Mouse (Mus musculus): ENCODE measurements at regions not wholly inside any gene's neighbourhood (a gene's known extent, or its start where the extent isn't known, plus 50 kb on each side); places are given as distances from the start of the nearest gene placed in this dataset.

DNA sequence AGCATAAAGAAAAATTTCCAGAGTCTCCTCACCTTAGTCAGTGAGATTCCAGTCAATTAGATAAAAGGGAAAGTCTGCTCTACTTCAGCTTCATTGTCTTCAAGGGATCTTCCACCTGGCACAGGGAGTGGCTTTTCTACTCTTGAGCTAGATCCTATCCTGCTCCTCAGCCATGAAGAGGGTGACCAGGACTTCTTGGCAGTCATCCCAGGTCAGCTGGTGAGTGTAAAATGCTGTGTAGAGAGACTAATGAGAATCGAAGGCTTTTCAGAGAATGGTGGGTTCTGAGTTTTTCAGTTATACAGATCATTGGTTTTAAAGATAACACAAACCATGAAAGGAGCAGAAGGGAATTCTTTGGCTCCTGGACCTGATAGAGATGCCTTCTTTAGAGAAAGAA, 211.8 kb downstream of the Fam84b start:
- ChIA-PET POLR2A (no interaction called here), CTCF (interaction anchor here in 1 of 4 experiments (0.6 kb wide), 1 partner anchor 1362 kb away, joined by 10 read pairs; no protein-coding TSS in a partner anchor)

DNA sequence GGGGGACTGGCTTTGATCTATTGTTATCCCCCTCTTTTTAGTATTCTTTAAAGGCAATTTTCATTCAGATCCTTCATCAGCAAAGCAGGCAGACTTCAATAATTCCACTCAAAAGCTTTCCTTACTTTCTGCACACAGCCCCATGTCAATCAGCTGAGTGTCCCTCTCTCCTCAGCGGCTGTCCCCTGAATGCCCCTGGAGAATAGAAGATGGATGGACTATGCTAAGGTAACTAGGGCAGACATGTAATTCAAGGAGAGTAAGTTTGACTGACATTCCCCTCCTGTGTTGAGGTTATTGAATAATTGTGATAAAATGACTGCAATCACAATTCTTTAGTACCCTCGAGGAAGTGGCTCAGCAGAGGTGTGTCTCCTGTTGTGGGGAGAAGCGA, 220.1 kb downstream of the Fam84b start:
- ChIA-PET POLR2A (no interaction called here), CTCF (no interaction called here)

DNA sequence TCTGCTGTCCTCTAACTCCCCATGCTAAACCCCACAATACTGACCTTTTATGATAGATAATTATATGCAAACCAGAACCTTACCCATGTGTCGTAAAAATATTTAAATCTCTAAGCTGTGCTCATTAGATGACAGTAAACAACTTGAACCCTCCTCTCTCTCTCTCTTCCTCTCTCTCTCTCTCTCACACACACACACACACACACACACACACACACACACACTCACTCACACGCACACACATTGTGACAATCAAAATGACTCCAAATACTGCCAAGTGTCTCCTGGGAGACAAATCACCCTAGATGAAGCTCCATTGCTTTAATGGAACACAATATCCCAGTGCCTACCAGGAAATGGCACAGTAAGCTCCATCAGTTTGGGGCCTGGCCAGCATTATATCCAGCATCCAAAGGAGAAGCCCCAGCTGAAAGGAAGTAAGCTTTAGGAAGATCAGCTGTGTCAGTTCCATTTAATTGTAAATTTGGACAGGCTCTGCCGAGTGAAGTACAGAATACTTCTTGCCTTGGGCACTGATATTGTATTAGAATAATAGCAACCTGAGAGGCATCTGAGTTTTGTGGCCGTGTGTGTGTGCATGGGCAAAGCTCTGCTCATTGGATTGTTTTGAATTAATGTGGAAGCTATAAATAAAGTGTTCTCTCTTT, 220.7 kb downstream of the Fam84b start:
- POLR2A ChIA-PET, result no interaction called here
- CTCF ChIA-PET, result interaction anchor here in 1 of 4 experiments (0.5 kb wide), 1 partner anchor 757 kb away, joined by 3 read pairs; no protein-coding TSS in a partner anchor

DNA sequence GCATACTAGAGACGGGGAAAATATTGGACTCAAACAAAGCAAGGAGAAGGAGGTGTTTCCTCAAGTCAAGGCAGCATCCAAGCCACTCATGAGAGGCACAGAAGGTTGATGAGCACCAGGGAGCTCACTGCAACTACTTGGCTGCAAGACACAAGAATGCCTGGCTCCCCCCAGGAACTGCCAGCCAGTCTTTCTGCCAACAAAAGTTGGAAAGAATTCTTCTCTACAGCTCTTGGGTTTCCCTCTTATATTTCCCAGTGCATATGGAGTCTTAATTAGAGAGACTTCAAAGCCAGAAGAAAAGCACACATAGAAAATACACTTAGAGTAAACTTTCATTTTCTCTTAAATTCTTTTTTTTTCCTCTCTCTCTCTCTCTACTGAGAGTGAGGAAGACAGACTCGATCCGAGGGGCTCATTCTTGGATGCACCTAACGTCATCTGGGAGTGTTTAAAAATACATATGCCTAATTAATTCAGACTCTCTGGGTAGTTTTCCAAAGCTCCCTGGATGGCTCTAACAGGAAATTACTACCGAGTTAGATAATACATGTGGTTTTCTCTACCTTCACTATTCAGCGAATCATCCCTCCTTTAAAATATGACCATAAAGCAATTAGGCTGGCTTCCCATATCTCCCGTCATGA, 222.7 kb downstream of the Fam84b start:
- POLR2A ChIA-PET, result interaction anchor here in 1 of 4 experiments (0.6 kb wide), 1 partner anchor 74 kb away, joined by 5 read pairs; no protein-coding TSS in a partner anchor

DNA sequence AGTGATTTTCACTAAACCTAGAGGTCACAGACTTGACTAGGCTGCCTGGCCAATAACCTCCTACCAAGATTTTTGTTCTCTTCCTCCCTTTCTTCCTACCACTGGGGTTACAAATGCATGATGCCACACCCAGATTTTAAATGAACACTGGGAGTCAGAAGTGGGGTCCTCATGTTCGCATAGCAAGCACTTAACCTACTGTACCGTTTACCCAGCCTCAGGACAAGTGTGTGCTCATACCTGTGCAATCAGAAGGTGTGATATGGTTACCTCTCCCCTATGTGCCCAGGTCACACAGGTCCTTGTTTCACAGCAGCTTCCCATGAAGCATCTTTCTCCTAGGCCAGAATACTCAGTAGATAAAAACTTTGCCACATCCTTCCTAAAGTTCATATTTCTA, 234.8 kb downstream of the Fam84b start:
- POLR2A ChIA-PET, result no interaction called here
- CTCF ChIA-PET, result no interaction called here

More for the DNA sequence above, 222.7 kb downstream of the Fam84b start:
- CTCF ChIA-PET, result no interaction called here

DNA sequence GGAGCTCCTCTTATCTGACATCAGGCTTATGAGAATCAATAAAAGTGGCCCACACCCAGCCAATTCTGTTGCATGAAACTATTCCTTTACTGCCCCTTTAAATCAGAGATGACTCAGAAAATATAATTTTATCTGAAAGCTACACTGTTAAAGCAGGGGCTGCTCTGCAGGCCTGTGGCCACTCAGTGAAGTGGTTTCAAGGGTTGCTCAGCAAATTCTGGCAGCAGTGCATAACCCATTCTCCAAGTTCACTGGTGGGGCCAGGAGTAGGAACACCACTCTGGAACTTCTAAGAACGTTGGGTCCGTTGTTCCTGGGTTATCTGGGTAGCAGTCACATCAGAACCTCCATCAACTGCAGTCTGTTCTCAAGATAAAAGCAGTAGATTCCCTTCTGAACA, 236.2 kb downstream of the Fam84b start:
- CTCF ChIA-PET, result no interaction called here
- POLR2A ChIA-PET, result no interaction called here

DNA sequence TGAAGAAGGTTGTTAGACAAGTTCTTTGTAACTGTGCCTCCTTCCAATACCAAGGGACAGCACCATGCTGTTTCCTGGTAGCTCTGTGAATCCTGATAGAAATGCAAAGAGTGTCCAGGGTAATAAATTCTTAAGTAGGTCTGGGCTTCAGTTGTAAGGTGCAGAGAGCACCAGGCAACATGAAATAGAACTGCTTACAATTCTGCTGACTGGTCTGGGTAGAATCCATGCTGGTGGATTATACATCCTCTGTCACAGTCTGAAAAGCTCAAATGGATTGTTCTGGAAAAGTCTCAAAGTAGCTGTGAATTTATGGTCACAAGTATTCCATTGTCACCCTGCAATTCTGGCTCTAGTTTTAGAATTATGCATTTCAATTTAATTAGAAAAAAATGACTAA, 251.7 kb downstream of the Fam84b start:
- POLR2A ChIA-PET, result no interaction called here
- CTCF ChIA-PET, result no interaction called here

DNA sequence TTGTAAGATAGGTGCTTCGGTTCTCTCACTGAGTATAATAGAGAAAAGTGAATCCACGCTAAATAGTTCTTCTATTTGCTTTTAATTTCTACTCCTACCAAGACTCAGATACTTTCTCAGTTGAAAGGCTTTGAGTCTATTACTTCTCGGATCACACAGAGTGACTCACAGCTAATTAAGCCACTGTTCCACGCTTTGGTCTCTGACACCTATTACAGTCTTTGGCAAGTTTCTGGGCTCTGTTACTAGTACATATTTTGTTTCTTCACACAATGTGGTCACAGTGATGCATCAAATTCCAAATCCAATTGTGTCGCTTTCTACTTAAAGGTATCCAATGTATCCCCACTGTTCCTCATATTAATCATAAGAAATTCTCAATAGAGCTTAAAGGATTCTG, 276.5 kb downstream of the Fam84b start:
- ChIA-PET POLR2A (no interaction called here), CTCF (no interaction called here)

DNA sequence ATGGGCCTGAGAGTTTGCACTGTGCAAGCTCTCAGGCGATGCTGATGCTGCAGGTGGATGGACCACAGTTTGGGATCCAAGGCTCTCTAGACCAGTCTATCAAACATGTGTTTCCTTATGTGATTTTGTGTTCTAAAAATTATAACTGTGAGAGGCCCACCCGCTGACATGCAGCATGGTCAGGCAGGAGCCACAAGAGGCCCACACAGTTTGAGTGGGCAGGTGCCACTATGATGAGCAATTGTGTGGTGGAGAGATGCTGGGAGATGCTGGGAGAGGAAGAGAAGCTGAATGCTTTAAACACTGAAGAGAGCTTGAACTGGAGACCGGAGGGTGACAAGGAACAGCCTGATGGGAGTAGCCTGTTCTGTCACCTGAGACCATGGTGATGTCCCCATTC, 287.3 kb downstream of the Fam84b start:
- ChIA-PET POLR2A (no interaction called here), CTCF (interaction anchor here in 1 of 4 experiments (0.6 kb wide), 1 partner anchor 18 kb away, joined by 3 read pairs; no protein-coding TSS in a partner anchor)

DNA sequence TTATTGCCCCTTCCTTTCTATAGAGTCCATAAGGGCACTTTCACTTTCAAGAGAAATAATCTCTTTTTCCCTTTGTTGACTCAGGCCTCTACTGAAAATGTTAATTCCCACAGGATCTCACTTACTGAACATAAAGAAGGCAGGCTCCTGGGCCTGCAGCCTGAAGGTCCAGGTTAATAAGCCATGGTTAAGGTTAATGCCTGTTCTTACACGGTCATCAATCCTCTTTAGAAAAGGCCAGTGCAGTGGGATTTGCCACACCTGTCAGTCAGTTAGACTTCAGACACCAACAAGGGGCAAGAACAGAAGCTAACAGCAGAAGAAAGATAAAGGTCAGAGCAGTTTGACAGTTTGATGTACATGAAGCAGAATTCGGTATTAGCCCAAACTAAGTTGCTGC, 288.6 kb downstream of the Fam84b start:
- POLR2A ChIA-PET, result no interaction called here
- CTCF ChIA-PET, result no interaction called here

DNA sequence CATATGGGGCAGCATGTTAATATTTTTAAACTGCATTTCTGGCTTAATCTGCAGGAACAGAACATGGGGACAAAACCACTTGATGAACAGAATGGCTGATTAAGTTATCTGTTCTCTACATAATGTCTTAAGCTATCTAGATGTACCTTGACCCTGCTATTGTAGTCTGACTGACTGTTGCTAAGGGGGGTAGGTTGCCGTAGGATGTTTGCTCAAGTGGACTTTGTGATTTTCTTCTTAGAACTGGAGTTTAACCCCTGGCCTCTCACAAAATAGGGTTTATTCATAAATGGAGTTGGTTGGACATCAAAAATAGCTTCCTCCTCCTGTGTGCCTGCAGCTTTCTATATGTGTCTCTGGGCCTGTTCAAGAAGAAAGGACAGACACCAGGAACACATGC, 292.9 kb downstream of the Fam84b start:
- CTCF ChIA-PET, result no interaction called here
- POLR2A ChIA-PET, result no interaction called here

DNA sequence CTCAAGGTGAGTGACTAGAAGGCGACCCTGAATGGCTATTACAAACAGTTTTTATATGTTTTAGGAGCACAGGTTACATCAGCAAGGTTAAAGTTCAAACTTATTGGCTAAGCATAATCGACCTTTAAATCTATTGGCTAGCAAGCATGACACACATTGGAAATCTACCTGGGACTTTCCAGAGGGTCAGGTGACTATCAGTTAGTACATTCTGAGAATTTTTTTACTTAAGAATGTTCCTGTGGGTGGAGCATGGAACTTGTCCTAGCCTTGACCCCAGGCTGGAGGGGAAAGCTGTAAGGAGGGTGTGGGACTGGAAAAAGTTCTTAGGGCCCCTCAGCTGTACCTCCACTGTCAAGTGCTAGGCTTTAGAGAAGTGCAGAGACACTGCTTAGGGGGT, 297.9 kb downstream of the Fam84b start:
- ChIA-PET POLR2A (interaction anchor here in 1 of 4 experiments (1.8 kb wide), 1 partner anchor 283 kb away, joined by 3 read pairs; no protein-coding TSS in a partner anchor), CTCF (no interaction called here)

DNA sequence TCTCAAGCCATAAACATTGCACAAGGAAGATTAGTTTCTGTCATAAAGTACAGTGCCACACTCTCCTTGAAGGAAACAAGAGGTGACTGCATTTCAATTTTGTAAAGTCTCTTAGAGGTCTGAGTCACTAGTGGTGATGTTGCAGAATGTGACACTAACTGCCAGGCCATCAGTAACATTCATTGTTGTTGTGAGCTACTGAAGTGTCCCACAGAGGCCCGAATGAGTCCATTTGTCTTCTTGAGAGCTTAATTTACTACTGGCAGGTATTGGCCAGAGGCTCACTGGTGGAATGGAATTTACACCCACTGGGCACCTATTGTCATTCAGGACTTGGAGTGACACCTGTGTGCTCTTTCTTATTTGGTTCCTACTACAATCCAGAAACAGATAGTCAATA, 299.0 kb downstream of the Fam84b start:
- POLR2A ChIA-PET, result interaction anchor here in 1 of 4 experiments (1.8 kb wide), 1 partner anchor 284 kb away, joined by 3 read pairs; no protein-coding TSS in a partner anchor

DNA sequence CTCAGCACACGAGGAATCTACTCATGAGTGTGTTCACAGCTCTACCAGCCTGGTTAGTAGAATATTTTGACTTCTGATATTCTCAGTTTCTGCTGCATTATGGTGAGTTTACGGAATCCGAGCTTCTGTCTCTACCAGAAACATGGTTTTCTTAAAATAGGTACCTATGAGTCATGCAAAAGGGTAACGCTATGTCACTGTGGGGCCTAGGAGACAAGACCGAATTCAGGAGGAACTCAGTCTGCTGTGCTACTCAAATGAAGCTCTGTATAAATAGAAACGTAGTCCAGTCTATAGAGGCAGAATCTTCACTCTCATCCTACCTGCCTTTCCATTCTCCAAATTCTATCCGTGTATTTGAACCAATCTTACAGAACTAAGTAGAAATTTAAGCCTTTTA, 305.5 kb downstream of the Fam84b start:
- ChIA-PET POLR2A (no interaction called here), CTCF (no interaction called here)

More for the DNA sequence above, 299.0 kb downstream of the Fam84b start:
- CTCF ChIA-PET, result no interaction called here

DNA sequence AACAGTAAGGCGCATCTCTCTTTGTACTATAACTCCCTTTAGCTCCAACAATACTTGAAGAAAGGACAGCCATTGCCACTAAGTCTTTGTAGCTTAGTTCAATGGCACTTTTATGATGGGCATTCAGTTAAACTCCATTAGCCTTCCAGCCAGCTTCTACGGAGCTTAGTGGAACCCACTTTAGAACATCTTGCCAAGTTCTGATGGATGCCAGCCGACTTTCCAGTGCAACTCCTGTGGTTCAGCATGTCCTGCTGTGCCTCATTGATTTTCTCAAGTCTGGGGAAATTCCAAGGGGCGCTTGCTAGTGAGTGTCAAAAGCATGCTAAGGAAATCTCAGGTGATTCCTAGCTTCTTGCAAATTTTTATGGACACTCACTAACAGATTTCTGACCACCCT, 316.4 kb downstream of the Fam84b start:
- ChIA-PET CTCF (interaction anchor here in 1 of 4 experiments (1.1 kb wide), 1 partner anchor 57 kb away, joined by 3 read pairs; no protein-coding TSS in a partner anchor), POLR2A (no interaction called here)

DNA sequence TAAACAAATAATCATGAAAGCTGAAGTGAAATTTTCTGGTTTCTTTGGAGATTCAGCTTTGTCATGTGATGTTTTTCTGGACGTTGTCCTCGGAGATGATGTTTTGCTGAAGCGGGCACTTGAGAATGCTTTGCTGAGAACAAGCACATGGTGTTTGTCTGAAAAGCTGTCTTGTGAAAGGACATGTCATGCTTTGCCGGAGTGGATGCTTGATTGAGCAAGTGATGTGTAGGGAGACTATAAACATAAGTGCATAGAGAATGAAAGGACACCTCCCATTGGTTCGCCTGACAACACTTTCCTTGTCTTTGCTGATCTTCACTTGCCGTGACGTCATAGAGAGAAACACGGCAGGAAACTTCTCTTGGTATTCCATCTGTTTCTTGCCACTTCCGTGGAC, 318.9 kb downstream of the Fam84b start:
- ChIA-PET POLR2A (no interaction called here), CTCF (no interaction called here)

DNA sequence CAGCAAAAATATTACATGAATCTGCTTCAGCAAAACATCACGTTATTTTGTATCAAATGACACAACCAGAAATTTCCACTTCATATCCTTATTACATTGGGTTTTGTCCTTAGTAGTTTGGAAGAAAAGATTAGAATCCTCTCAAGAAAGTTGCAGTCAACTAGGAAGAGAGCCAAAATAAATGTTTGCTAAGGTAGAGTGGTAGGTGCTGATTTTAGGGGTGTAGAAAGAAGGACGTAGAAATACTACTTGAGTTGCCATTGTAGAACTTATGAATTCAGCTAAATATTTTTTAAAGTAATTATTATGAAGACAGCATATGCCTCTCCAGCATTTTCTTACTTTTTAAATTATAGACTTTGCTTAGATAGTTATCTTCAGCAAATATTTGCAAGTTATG, 336.8 kb downstream of the Fam84b start:
- POLR2A ChIA-PET, result interaction anchor here in 1 of 4 experiments (0.5 kb wide), 1 partner anchor 147 kb away, joined by 4 read pairs; no protein-coding TSS in a partner anchor
- CTCF ChIA-PET, result no interaction called here

DNA sequence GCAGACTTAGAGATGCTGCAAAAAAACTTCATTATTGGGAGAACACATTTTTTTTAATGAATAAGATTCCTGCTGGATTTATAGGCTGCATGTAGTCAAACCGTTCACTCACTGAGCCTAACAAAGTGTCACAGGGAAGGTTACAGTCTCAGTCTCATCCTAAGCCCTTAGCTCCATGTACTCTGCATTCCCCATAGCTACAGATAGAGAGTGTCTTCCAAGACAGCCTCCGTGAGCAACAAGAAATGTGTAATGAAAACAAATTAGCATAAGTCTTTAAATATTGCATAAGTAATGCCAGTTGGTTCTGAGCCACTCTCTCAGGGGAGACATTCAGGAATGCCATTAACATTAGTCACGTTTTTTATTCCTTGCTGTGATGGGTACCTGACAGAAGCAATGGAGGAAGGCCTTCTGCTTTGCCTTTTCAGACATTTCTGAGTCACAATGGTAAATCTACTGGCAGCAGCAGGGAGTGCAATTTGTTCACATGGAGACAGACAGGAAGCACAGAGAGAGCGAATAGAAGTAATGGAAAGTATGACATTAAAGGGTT, 376.7 kb downstream of the Fam84b start:
- CTCF ChIA-PET, result no interaction called here
- POLR2A ChIA-PET, result no interaction called here

DNA sequence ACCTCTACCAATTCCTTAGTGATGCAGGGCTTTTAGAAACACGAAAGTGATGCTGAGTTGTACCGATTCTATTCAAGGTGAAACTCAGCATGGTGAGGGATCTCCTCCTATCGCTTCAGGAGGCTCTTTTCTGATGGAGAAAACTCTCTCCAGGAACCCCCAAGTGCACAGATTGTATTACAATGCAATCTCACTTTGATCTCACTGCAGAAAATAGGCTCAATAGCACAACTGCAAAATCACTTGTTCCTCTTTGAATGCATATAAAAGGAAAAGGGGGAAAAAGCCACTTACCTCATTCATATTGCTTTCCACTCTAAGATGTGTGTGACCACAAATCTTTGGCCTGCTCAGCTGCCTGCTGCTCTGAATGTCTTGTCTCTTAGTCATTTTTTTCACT, 378.5 kb downstream of the Fam84b start:
- ChIA-PET CTCF (no interaction called here), POLR2A (no interaction called here)

DNA sequence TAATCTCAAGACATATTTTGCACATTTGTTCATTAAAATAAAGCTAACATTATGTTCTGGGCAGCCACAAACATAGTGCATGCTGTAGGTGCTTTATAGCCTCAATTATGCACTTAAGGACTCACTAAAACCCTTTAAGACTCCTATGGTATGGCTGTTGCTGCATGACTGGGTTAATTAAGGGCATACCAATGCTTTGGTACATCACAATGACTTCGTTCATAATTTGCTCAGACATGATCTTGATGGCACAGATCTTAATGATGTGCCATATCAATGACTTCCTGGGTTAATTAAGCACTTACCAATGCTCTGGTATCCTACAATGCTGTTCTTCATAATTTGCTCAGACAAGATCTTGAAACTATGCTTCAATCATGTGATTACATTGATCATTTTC, 415.5 kb upstream of the 4933412E24Rik start:
- ChIA-PET POLR2A (no interaction called here), CTCF (no interaction called here)

DNA sequence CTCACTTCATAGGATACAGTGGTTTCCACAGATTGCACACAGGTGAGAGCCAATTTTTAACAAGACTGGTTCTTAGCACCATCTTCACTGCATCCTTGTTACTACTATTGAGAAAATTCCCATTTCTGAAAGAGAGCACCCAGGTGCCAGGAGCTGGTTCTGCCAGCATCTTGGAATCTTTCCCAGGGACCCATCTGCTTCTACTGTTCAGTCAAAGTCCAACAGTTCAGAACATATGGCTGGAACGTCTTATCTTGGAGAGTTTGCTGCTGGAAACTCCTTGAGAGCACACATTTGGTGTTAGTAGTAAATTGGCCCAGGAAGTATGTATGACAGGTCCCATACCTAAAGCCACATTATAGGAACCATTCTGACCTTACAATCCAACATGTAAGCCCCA, 402.7 kb upstream of the 4933412E24Rik start:
- CTCF ChIA-PET, result no interaction called here
- POLR2A ChIA-PET, result no interaction called here
